Mouse (Mus musculus) intestine, embryonic 16.5 days (tissue): ENCODE measurements around the gene 1700015G11Rik. TPM values are rescaled to one million over a fixed set of nuclear protein-coding genes. Genes with fewer than 3 reads are reported as not detected.

ENCODE experiments used
- ATAC-seq: fragments of 200-750 bp; cut with Nextera tagmentation; 2 replicates; pipeline ENCODE4 v1.8.0; 2017; ENCODE audit warnings: moderate TSS enrichment, moderate library complexity
- H3K27ac ChIP-seq: fragments of 300-500 bp; sonication (generic); 2 replicates; pipeline ENCODE4 v1.5.1; 2014; ENCODE audit warnings: mild to moderate bottlenecking, low read length
- H3K27me3 ChIP-seq: fragments of 300-500 bp; sonication (generic); replicated peaks from 2 replicates; pipeline ENCODE4 v1.6.1; 2014; ENCODE audit warnings: low read length, control low read depth, mixed read lengths; ENCODE audit not compliant: control insufficient read depth, insufficient read depth
- H3K36me3 ChIP-seq: fragments of 300-500 bp; sonication (generic); 2 replicates; pipeline ENCODE4 v1.6.1; 2014; ENCODE audit warnings: low read length, control low read depth; ENCODE audit not compliant: control insufficient read depth, insufficient read depth
- H3K4me1 ChIP-seq: fragments of 300-500 bp; sonication (generic); 2 replicates; pipeline ENCODE4 v1.6.1; 2014; ENCODE audit warnings: low read length, control low read depth, mixed read lengths; ENCODE audit not compliant: control insufficient read depth, insufficient read depth
- H3K4me2 ChIP-seq: fragments of 300-500 bp; sonication (generic); 2 replicates; pipeline ENCODE4 v1.6.1; 2014; ENCODE audit warnings: low read depth, low read length, control low read depth
- H3K4me3 ChIP-seq: fragments of 300-500 bp; sonication (generic); 2 replicates; pipeline ENCODE4 v1.5.1; 2014; ENCODE audit warnings: mild to moderate bottlenecking, low read length
- H3K9ac ChIP-seq: fragments of 300-500 bp; sonication (generic); 2 replicates; pipeline ENCODE4 v1.6.1; 2014; ENCODE audit warnings: low read depth, low read length
- H3K9me3 ChIP-seq: fragments of 300-500 bp; sonication (generic); 2 replicates; pipeline ENCODE4 v1.6.1; 2016; ENCODE audit warnings: low read length, control low read depth; ENCODE audit not compliant: control insufficient read depth
- whole genome bisulfite sequencing: fragments of 180-500 bp; shearing (Covaris S2); extraction: QIAGEN DNeasy Blood & Tissue Kit; methylation state at CpG from one replicate; pipeline ENCODE4 v1.1.7; 2014; 5-methylcytosine and 5-hydroxymethylcytosine counted together
- polyA plus RNA-seq: library from polyadenylated mRNA; unstranded; fragments of >200 nt; fragmentation: Nextera tagmentation; extraction: Ambion mirVana; gene quantifications from 2 replicates; pipeline ENCODE4 v1.2.1, GENCODE M21; 2015

1700015G11Rik gene
- polyA plus RNA-seq, 1 experiment from 2014 or later: not detected

DNA sequence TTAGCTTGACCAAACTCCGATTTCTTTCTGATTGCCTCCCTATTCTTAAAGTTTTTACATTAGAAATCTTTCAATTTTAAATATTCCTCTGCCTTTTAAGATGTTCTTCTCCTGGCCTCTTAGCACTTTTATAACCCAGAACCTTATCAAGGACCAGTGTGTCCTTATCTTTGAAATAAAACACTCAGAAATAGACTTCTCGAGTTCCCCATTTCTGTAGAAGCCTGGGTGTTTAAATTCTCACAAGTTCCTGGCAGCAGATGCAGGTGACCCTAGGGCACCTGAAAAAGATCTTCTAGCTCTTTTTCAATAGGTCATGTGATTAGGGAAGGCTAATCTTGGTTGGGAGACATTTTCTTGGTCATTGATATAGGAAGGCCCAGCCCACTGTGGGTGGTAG lies 8.4 kb downstream of the 1700015G11Rik start:
- no peaks in the 10 kb centered on the region for H3K9me3 ChIP-seq
- no peak overlapping the region for H3K4me2 ChIP-seq
- 0 out of 2 replicates have a peak overlapping the region, but pooled peaks have one; percentile 45 for H3K27ac ChIP-seq
- H3K9ac ChIP-seq: no peak overlapping the region
- H3K4me1 ChIP-seq: peaks cover 3% of the 10 kb centered on the region; the same call in 1 of the 2 replicates
- H3K4me3 ChIP-seq: no peak overlapping the region
- 68% methylated on average over 2 of the region's 2 CpGs for whole genome bisulfite sequencing
- H3K36me3 ChIP-seq: no peaks in the 10 kb centered on the region
- ATAC-seq: no peak
- H3K27me3 ChIP-seq: no peaks in the 10 kb centered on the region

DNA sequence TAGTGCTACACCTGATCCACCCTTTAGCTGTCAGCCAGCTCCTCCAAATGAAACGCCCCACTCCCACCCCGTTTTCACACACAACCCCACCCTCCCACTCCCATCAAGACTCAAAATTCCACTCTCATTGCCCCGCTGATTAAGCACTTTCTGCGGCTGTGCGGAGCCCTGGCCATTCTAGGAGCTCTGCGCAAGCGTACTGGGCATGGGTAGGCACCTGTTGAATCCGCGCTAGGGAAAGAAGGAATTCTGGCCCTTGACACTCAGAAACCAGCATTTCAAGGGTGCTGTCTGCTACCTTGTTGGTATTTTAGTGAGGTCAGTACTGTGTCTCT lies 9.3 kb downstream of the 1700015G11Rik start:
- Histone ChIP-seq H3K27ac (peak overlapping the region; percentile 82), H3K36me3 (no peaks in the 10 kb centered on the region), H3K4me1 (peaks cover 3% of the 10 kb centered on the region; the same call in 1 of the 2 replicates), H3K4me2 (peak overlapping the region; percentile 66), H3K9ac (peak overlapping the region; percentile 54), H3K4me3 (peak overlapping the region; percentile 74), H3K9me3 (no peaks in the 10 kb centered on the region), H3K27me3 (no peaks in the 10 kb centered on the region)
- WGBS: under 1% methylated on average over 9 of the region's 9 CpGs
- no peak for ATAC-seq

DNA sequence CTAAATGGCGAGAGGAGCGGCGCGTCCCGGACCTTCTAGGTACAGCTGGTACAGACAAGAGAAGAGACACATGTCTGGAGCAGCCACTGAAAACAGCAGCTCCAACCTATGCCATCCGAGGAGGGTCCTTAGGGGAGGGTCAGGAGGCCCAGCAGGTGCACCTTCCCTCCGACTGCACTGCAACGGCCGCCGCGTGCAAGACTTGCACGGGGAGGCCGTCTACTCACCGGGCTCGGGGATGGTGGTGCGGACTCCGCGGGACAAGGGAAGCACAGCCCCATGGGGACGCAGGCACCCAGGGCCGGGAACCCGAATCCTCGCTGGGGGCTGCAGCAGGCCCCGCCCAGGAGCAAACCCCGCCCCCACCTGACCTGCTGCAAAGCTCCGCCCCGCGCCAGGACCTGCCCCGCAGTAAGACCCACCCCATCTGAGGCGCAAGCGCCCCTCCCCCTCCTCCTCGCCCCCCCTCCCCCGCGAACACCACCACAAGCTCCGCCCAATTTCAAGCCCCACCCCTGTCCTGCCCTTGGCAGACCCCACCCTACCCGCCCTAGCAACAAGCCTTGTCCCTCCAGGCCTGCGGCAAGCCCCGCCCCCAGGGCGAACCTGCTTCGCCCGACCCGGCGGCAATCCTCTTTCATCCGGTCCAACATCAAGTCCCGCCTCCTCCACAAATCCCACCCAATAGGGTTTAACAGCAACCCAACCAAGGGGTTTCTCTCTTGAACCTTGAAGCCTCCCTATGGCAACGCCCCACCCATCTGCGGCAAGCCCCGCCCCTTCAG lies 9.8 kb downstream of the 1700015G11Rik start, which contains the start of gene Svip:
Svip (minus strand) TSS at position 508 of the 785 bp plus-strand sequence.
- Histone ChIP-seq H3K9me3 (no peaks in the 10 kb centered on the region), H3K4me1 (peaks cover 3% of the 10 kb centered on the region; the same call in 1 of the 2 replicates), H3K9ac (peak within 1 kb of the TSS; percentile 67), H3K4me2 (peak within 1 kb of the TSS; percentile 66), H3K27me3 (no peaks in the 10 kb centered on the region), H3K4me3 (peak within 1 kb of the TSS; percentile 74), H3K27ac (peak within 1 kb of the TSS; percentile 82), H3K36me3 (no peaks in the 10 kb centered on the region)
- WGBS: under 1% methylated on average over 42 of the region's 47 CpGs
- peak; percentile 95 for ATAC-seq

DNA sequence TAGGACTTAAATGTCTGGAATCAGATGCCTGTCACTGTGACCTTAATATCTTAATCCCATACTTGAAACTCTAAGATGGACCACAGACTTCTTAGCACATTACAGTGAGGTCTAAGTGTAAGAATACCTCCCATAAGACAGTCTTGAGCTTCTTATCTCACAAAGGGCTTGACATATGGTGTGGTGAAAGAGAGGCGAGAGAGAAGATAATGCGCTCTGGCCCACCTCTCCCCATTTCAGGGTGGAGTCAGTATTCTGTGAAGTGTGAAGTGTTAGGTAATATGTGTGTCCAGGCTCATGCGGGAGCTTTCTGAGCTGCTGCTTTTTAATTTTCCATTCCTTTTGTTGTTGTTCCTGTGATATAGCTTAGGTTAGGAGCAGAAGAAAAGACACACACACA lies 24.5 kb downstream of the 1700015G11Rik start:
- Histone ChIP-seq H3K4me2 (no peak overlapping the region), H3K36me3 (no peaks in the 10 kb centered on the region), H3K27ac (no peak overlapping the region), H3K27me3 (no peaks in the 10 kb centered on the region), H3K4me1 (no peaks in the 10 kb centered on the region), H3K9me3 (no peaks in the 10 kb centered on the region), H3K9ac (no peak overlapping the region), H3K4me3 (no peak overlapping the region)
- ATAC-seq: peak; percentile 69
- WGBS: 84% methylated on average over 3 of the region's 3 CpGs

DNA sequence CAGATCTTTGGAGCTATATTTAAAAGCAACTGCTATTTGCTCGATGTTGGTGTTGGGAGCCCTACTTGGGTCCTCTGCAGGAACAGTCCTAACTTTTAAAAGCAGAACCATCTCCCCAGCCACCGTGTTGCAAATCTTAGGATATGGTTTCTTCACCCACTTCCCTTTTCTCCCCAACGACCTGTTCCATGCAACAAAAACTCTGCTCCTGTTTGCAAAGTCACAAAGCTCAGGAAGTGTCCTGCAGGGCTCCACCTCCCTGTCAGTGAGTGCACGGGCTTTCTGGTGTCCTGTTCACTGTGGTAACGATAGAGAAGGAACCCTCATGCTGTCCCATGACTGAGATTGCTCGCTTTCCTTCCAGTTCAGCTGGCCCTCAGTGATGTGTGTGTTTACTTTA lies 28.6 kb downstream of the 1700015G11Rik start:
- Histone ChIP-seq H3K4me3 (no peak overlapping the region), H3K9me3 (no peaks in the 10 kb centered on the region)

DNA sequence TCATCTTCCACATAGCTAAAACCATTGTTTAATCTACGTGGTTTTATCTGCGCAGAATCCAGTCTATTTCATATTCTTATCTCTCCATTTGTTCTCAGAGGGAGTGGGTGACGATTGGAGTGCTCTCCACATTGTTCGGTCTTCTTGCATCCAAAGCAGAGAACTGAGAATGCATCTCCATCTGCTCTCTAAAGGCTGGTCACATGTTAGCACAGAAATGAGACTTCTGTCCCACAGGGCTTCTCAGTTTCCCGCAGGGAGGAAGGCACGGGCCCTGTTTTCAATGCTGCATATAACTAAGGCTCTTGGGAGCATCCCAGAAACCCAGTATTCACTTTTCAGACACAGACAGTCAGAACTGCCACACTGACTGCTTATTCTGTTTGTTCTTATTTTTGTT lies 29.8 kb downstream of the 1700015G11Rik start:
- WGBS: 83% methylated on average over 6 of the region's 6 CpGs
- H3K27me3 ChIP-seq: no peaks in the 10 kb centered on the region
- no peak overlapping the region for H3K4me2 ChIP-seq
- H3K9me3 ChIP-seq: no peaks in the 10 kb centered on the region
- H3K4me3 ChIP-seq: no peak overlapping the region
- no peaks in the 10 kb centered on the region for H3K36me3 ChIP-seq
- no peak overlapping the region for H3K9ac ChIP-seq
- ATAC-seq: no peak
- no peak overlapping the region for H3K27ac ChIP-seq
- no peaks in the 10 kb centered on the region for H3K4me1 ChIP-seq

More for the DNA sequence above, 28.6 kb downstream of the 1700015G11Rik start:
- Histone ChIP-seq H3K4me2 (no peak overlapping the region), H3K4me1 (no peaks in the 10 kb centered on the region), H3K36me3 (no peaks in the 10 kb centered on the region), H3K27me3 (no peaks in the 10 kb centered on the region), H3K27ac (no peak overlapping the region), H3K9ac (no peak overlapping the region)
- 63% methylated on average over 6 of the region's 6 CpGs for WGBS
- no peak for ATAC-seq

DNA sequence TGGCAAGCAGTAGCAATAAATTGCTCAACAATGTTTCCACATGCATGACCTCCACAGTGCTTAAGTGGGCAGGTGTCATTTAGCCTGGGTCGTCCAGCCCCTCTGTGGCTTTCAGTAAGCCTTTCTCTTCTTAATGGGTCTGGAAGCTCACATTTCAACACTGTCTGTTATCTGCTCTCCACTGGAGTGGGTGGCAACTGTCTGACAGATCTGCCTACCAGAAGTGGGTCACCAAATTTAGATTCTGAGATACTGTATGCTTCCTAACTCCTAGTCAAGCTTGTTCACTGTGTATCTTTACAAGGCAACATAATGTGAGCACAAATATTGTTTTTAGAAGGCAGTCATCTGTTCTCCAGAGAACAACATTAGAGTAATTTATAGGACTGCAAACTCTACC lies 33.2 kb downstream of the 1700015G11Rik start:
- Histone ChIP-seq H3K4me1 (no peaks in the 10 kb centered on the region), H3K27me3 (no peaks in the 10 kb centered on the region)
- no peak for ATAC-seq

DNA sequence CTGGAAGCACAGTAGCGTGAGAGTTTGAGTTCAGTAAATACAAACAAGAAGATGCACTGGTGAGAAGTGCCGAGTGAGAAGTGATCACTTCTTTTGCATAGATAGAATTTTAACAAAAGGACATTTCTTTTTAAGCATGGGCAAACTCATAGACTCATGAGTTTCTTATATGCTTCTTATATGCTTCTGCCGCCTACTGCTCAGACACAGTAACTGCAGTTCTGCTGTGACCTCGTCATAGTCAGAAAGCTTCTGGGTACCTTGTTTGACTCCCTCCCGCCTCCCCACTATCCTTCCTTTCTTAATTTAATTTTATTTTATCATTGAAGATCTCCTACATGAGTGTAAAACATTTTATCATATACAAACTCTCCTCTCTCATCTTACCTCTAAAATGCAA lies 36.3 kb downstream of the 1700015G11Rik start:
- no peak overlapping the region for H3K4me3 ChIP-seq
- no peaks in the 10 kb centered on the region for H3K36me3 ChIP-seq
- H3K4me2 ChIP-seq: no peak overlapping the region
- H3K27me3 ChIP-seq: no peaks in the 10 kb centered on the region
- ATAC-seq: no peak
- H3K9me3 ChIP-seq: no peaks in the 10 kb centered on the region
- H3K9ac ChIP-seq: no peak overlapping the region
- 54% methylated on average over 5 of the region's 5 CpGs for WGBS
- H3K4me1 ChIP-seq: no peaks in the 10 kb centered on the region
- no peak overlapping the region for H3K27ac ChIP-seq

More for the DNA sequence above, 33.2 kb downstream of the 1700015G11Rik start:
- no peak overlapping the region for H3K27ac ChIP-seq
- no peak overlapping the region for H3K4me2 ChIP-seq
- no peak overlapping the region for H3K4me3 ChIP-seq
- H3K9me3 ChIP-seq: no peaks in the 10 kb centered on the region
- no peaks in the 10 kb centered on the region for H3K36me3 ChIP-seq
- 28% methylated on average over 1 of the region's 1 CpGs for WGBS
- no peak overlapping the region for H3K9ac ChIP-seq

DNA sequence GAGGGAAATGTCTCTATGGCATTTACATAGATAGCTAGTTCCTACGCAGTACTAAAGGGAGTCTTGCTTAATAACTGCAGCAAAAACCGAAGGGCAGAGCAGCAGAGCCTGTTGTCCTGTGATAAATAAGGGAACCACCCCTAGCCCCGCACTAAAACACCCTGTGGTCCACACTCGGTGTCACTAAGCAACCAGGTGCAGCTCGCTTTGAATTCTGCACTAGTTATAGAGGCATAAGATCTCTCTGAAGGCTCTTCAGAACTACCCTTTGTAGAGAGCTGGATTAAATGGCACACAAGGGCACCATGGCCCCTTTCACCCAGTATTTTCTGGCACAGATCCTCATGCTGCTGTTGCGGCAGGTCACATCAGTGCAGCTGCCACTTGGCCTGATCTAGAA lies 40.3 kb downstream of the 1700015G11Rik start:
- Histone ChIP-seq H3K9me3 (no peaks in the 10 kb centered on the region), H3K36me3 (no peaks in the 10 kb centered on the region), H3K4me2 (no peak overlapping the region), H3K4me3 (no peak overlapping the region), H3K27me3 (no peaks in the 10 kb centered on the region), H3K9ac (no peak overlapping the region), H3K4me1 (no peaks in the 10 kb centered on the region), H3K27ac (no peak overlapping the region)
- ATAC-seq: no peak
- WGBS: 75% methylated on average over 6 of the region's 6 CpGs
